ENCODE assay signal across 1 mouse cellular context in the genomic region with DNA sequence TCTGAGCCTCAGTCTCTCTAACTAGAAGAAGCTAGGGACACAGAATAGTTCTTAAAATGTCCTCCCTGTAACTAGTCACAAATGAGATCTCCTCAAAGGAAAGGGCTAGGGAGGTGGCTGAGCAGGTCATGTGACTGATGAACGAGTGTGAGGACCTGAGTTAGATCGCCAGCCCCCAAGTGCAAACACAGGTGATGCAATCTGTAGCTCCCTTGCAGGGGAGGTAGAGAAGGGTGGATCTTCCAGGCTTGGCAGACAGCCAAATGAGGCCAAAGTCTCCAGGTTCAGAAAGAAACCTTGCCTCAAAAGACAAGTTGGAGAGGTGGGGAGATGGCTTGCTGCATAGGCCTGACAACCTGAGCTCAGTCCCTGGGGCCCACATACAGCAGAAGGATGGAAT.
TF ChIP-seq lines count a peak whose summit lies in the region.

No protein-coding gene starts in this region.

TF ChIP-seq in CH12.LX, 34 proteins besides CTCF, POLR2A, EP300 and RAD21 (continued from another document):
- no peak for TF ChIP-seq SIN3A (IDR thresholded peaks at IDR 0.05; ENCODE audit: low read length)
